Mouse (Mus musculus): ENCODE measurements at regions not wholly inside any gene's neighbourhood (a gene's known extent, or its start where the extent isn't known, plus 50 kb on each side); places are given as distances from the start of the nearest gene placed in this dataset.
A peak's percentile ranks its signal among the peaks of the same experiment; 100 is the strongest.
"Not testable (repeated sequence)": the region's sequence is repeated elsewhere in the genome, so short reads cannot be mapped to it uniquely, and the experiment has no call there.

- Histone ChIP-seq H3K4me3 (no peak overlapping the region), H3K27me3 (no peaks in the 10 kb centered on the region), H3K9me3 (no peaks in the 10 kb centered on the region), H3K4me2 (no peak overlapping the region), H3K4me1 (no peaks in the 10 kb centered on the region), H3K27ac (no peak overlapping the region), H3K9ac (no peak overlapping the region), H3K36me3 (no peaks in the 10 kb centered on the region)
- 85% methylated on average over 4 of the region's 4 CpGs for WGBS
- ATAC-seq (ENCODE audit: insufficient number of reproducible peaks, low FRiP score, low TSS enrichment, low read depth) = no peak
These were observed 288.0 kb downstream of the Sfmbt2 start for GRCm38 (mm10) chr2:10658317-10658716.

GRCm38 (mm10) chr2:10667915-10668314 lies 297.6 kb downstream of the Sfmbt2 start:
- not testable (repeated sequence) for H3K4me1 ChIP-seq; H3K9me3 ChIP-seq; H3K27me3 ChIP-seq; ATAC-seq (ENCODE audit: insufficient number of reproducible peaks, low FRiP score, low TSS enrichment, low read depth); H3K4me3 ChIP-seq; H3K4me2 ChIP-seq; H3K36me3 ChIP-seq; H3K27ac ChIP-seq; H3K9ac ChIP-seq
- WGBS = 77% methylated on average over 1 of the region's 1 CpGs

GRCm38 (mm10) chr2:10670423-10671298 lies 300.4 kb downstream of the Sfmbt2 start:
- H3K4me2 ChIP-seq = no peak overlapping the region
- H3K36me3 ChIP-seq = no peaks in the 10 kb centered on the region
- H3K4me3 ChIP-seq = no peak overlapping the region
- no peak overlapping the region for H3K27ac ChIP-seq
- no peaks in the 10 kb centered on the region for H3K27me3 ChIP-seq
- no peaks in the 10 kb centered on the region for H3K9me3 ChIP-seq
- ATAC-seq (ENCODE audit: insufficient number of reproducible peaks, low FRiP score, low TSS enrichment, low read depth) = no peak
- H3K4me1 ChIP-seq = no peaks in the 10 kb centered on the region
- 35% methylated on average over 7 of the region's 7 CpGs for WGBS
- no peak overlapping the region for H3K9ac ChIP-seq

- H3K36me3 ChIP-seq = no peaks in the 10 kb centered on the region
- H3K27me3 ChIP-seq = no peaks in the 10 kb centered on the region
- H3K27ac ChIP-seq = no peak overlapping the region
- no peak overlapping the region for H3K9ac ChIP-seq
- 45% methylated on average over 2 of the region's 2 CpGs for whole genome bisulfite sequencing
- H3K4me1 ChIP-seq = no peaks in the 10 kb centered on the region
- H3K4me2 ChIP-seq = no peak overlapping the region
- no peak for ATAC-seq (ENCODE audit: insufficient number of reproducible peaks, low FRiP score, low TSS enrichment, low read depth)
- H3K4me3 ChIP-seq = no peak overlapping the region
- H3K9me3 ChIP-seq = no peaks in the 10 kb centered on the region
These were observed 301.0 kb downstream of the Sfmbt2 start for GRCm38 (mm10) chr2:10671299-10671632.

GRCm38 (mm10) chr2:10672196-10672595 lies 301.9 kb downstream of the Sfmbt2 start:
- Histone ChIP-seq H3K9me3 (no peaks in the 10 kb centered on the region), H3K4me1 (no peaks in the 10 kb centered on the region), H3K36me3 (no peaks in the 10 kb centered on the region), H3K4me3 (no peak overlapping the region), H3K4me2 (no peak overlapping the region), H3K9ac (no peak overlapping the region), H3K27ac (no peak overlapping the region), H3K27me3 (no peaks in the 10 kb centered on the region)
- ATAC-seq (ENCODE audit: insufficient number of reproducible peaks, low FRiP score, low TSS enrichment, low read depth) = no peak
- 87% methylated on average over 4 of the region's 4 CpGs for WGBS

- no peaks in the 10 kb centered on the region for H3K36me3 ChIP-seq
- no peak for ATAC-seq (ENCODE audit: insufficient number of reproducible peaks, low FRiP score, low TSS enrichment, low read depth)
- no peaks in the 10 kb centered on the region for H3K4me1 ChIP-seq
- H3K27me3 ChIP-seq = no peaks in the 10 kb centered on the region
- H3K4me3 ChIP-seq = no peak overlapping the region
- no peak overlapping the region for H3K27ac ChIP-seq
- H3K9ac ChIP-seq = no peak overlapping the region
- H3K9me3 ChIP-seq = no peaks in the 10 kb centered on the region
- no peak overlapping the region for H3K4me2 ChIP-seq
- 28% methylated on average over 6 of the region's 6 CpGs for WGBS
These were observed 304.5 kb downstream of the Sfmbt2 start for GRCm38 (mm10) chr2:10674738-10675349.

GRCm38 (mm10) chr2:10701459-10701858 lies 331.1 kb downstream of the Sfmbt2 start:
- Histone ChIP-seq H3K4me2 (no peak overlapping the region), H3K27ac (no peak overlapping the region), H3K4me1 (no peaks in the 10 kb centered on the region), H3K36me3 (no peaks in the 10 kb centered on the region), H3K4me3 (no peak overlapping the region), H3K9ac (no peak overlapping the region), H3K9me3 (no peaks in the 10 kb centered on the region), H3K27me3 (no peaks in the 10 kb centered on the region)
- no peak for ATAC-seq (ENCODE audit: insufficient number of reproducible peaks, low FRiP score, low TSS enrichment, low read depth)
- 36% methylated on average over 10 of the region's 10 CpGs for WGBS

GRCm38 (mm10) chr2:10718366-10718765 lies 348.1 kb downstream of the Sfmbt2 start:
- Histone ChIP-seq H3K4me3 (no peak overlapping the region), H3K9ac (no peak overlapping the region), H3K4me1 (no peaks in the 10 kb centered on the region), H3K36me3 (no peaks in the 10 kb centered on the region), H3K27ac (no peak overlapping the region), H3K4me2 (no peak overlapping the region), H3K9me3 (no peaks in the 10 kb centered on the region), H3K27me3 (no peaks in the 10 kb centered on the region)
- 69% methylated on average over 5 of the region's 5 CpGs for WGBS
- no peak for ATAC-seq (ENCODE audit: insufficient number of reproducible peaks, low FRiP score, low TSS enrichment, low read depth)

GRCm38 (mm10) chr2:10734337-10734736 lies 364.0 kb downstream of the Sfmbt2 start:
- not testable (repeated sequence) for H3K36me3 ChIP-seq; H3K27me3 ChIP-seq; H3K9ac ChIP-seq; ATAC-seq (ENCODE audit: insufficient number of reproducible peaks, low FRiP score, low TSS enrichment, low read depth); H3K4me3 ChIP-seq; H3K9me3 ChIP-seq; H3K4me2 ChIP-seq; H3K4me1 ChIP-seq; H3K27ac ChIP-seq
- WGBS = 88% methylated on average over 5 of the region's 5 CpGs

GRCm38 (mm10) chr2:10736696-10737457 lies 366.6 kb downstream of the Sfmbt2 start:
- no peak; the same call in 1 of the 2 replicates for ATAC-seq (ENCODE audit: insufficient number of reproducible peaks, low FRiP score, low TSS enrichment, low read depth)
- Histone ChIP-seq H3K4me1 (0 out of 2 replicates have a peak, but pooled peaks cover 3% of the 10 kb centered on the region), H3K9me3 (no peaks in the 10 kb centered on the region), H3K4me3 (no peak overlapping the region), H3K4me2 (peak overlapping the region; percentile 22; the same call in 1 of the 2 replicates), H3K27ac (no peak overlapping the region), H3K27me3 (no peaks in the 10 kb centered on the region), H3K36me3 (no peaks in the 10 kb centered on the region), H3K9ac (no peak overlapping the region)
- WGBS = 29% methylated on average over 13 of the region's 13 CpGs

- H3K4me3 ChIP-seq = no peak overlapping the region
- no peak overlapping the region for H3K9ac ChIP-seq
- 0 out of 2 replicates have a peak, but pooled peaks cover 3% of the 10 kb centered on the region for H3K4me1 ChIP-seq
- no peak; the same call in 1 of the 2 replicates for ATAC-seq (ENCODE audit: insufficient number of reproducible peaks, low FRiP score, low TSS enrichment, low read depth)
- H3K4me2 ChIP-seq = peak overlapping the region; percentile 22; the same call in 1 of the 2 replicates
- 50% methylated on average over 9 of the region's 9 CpGs for WGBS
- H3K27me3 ChIP-seq = no peaks in the 10 kb centered on the region
- H3K36me3 ChIP-seq = no peaks in the 10 kb centered on the region
- H3K27ac ChIP-seq = no peak overlapping the region
- no peaks in the 10 kb centered on the region for H3K9me3 ChIP-seq
These were observed 367.1 kb downstream of the Sfmbt2 start for GRCm38 (mm10) chr2:10737458-10737775.

GRCm38 (mm10) chr2:10745127-10745526 lies 374.8 kb downstream of the Sfmbt2 start:
- Histone ChIP-seq H3K27me3 (no peaks in the 10 kb centered on the region), H3K36me3 (no peaks in the 10 kb centered on the region), H3K4me3 (no peak overlapping the region), H3K4me2 (no peak overlapping the region), H3K27ac (no peak overlapping the region), H3K4me1 (no peaks in the 10 kb centered on the region), H3K9ac (no peak overlapping the region), H3K9me3 (no peaks in the 10 kb centered on the region)
- ATAC-seq (ENCODE audit: insufficient number of reproducible peaks, low FRiP score, low TSS enrichment, low read depth) = no peak
- 29% methylated on average over 7 of the region's 7 CpGs for WGBS
